Mouse (Mus musculus): ENCODE measurements at regions not wholly inside any gene's neighbourhood (a gene's known extent, or its start where the extent isn't known, plus 50 kb on each side); places are given as distances from the start of the nearest gene placed in this dataset.

- no peak for ATAC-seq (ENCODE audit: insufficient number of reproducible peaks, low FRiP score)
- no peak overlapping the region for H3K9ac ChIP-seq
- 68% methylated on average over 4 of the region's 4 CpGs for WGBS
- H3K9me3 ChIP-seq (replicated peaks), result no peaks in the 10 kb centered on the region
- H3K4me2 ChIP-seq, result no peak overlapping the region
- peaks cover 3% of the 10 kb centered on the region for H3K4me1 ChIP-seq (replicated peaks)
- no peak overlapping the region for H3K4me3 ChIP-seq
- H3K27me3 ChIP-seq (replicated peaks), result no peaks in the 10 kb centered on the region
- no peaks in the 10 kb centered on the region for H3K36me3 ChIP-seq
- no peak overlapping the region for H3K27ac ChIP-seq (ENCODE audit: poor library complexity, severe bottlenecking)
Measured at GRCm38 (mm10) chr3:131799774-131800173, 235.2 kb downstream of the Papss1 start.

- Histone ChIP-seq H3K27ac (ENCODE audit: poor library complexity, severe bottlenecking) (no peak overlapping the region), H3K4me3 (no peak overlapping the region), H3K27me3 (replicated peaks) (no peaks in the 10 kb centered on the region), H3K9ac (no peak overlapping the region), H3K36me3 (no peaks in the 10 kb centered on the region), H3K4me1 (replicated peaks) (peaks cover 3% of the 10 kb centered on the region), H3K4me2 (no peak overlapping the region), H3K9me3 (replicated peaks) (no peaks in the 10 kb centered on the region)
- 79% methylated on average over 3 of the region's 3 CpGs for WGBS
- no peak for ATAC-seq (ENCODE audit: insufficient number of reproducible peaks, low FRiP score)
Measured at GRCm38 (mm10) chr3:131801551-131801950, 237.0 kb downstream of the Papss1 start.

- Histone ChIP-seq H3K9me3 (replicated peaks) (no peaks in the 10 kb centered on the region), H3K36me3 (no peaks in the 10 kb centered on the region), H3K27ac (ENCODE audit: poor library complexity, severe bottlenecking) (no peak overlapping the region), H3K9ac (no peak overlapping the region), H3K4me3 (no peak overlapping the region), H3K4me1 (replicated peaks) (peaks cover 3% of the 10 kb centered on the region), H3K4me2 (no peak overlapping the region), H3K27me3 (replicated peaks) (no peaks in the 10 kb centered on the region)
- no peak for ATAC-seq (ENCODE audit: insufficient number of reproducible peaks, low FRiP score)
- WGBS, result 45% methylated on average over 7 of the region's 7 CpGs
Measured at GRCm38 (mm10) chr3:131802841-131803240, 238.3 kb downstream of the Papss1 start.

- Histone ChIP-seq H3K36me3 (no peaks in the 10 kb centered on the region), H3K4me1 (replicated peaks) (no peaks in the 10 kb centered on the region), H3K4me3 (no peak overlapping the region), H3K9ac (no peak overlapping the region), H3K27ac (ENCODE audit: poor library complexity, severe bottlenecking) (no peak overlapping the region), H3K4me2 (no peak overlapping the region), H3K27me3 (replicated peaks) (no peaks in the 10 kb centered on the region), H3K9me3 (replicated peaks) (no peaks in the 10 kb centered on the region)
- ATAC-seq (ENCODE audit: insufficient number of reproducible peaks, low FRiP score), result no peak
- WGBS, result 76% methylated on average over 8 of the region's 8 CpGs
Measured at GRCm38 (mm10) chr3:131808127-131808526, 243.6 kb downstream of the Papss1 start.

- H3K9ac ChIP-seq, result no peak overlapping the region
- no peak overlapping the region for H3K4me2 ChIP-seq
- H3K4me1 ChIP-seq (replicated peaks), result no peaks in the 10 kb centered on the region
- 0 out of 2 replicates have a peak, but pooled peaks cover 4% of the 10 kb centered on the region for H3K27me3 ChIP-seq (replicated peaks)
- WGBS, result 49% methylated on average over 6 of the region's 6 CpGs
- ATAC-seq (ENCODE audit: insufficient number of reproducible peaks, low FRiP score), result no peak
- H3K4me3 ChIP-seq, result no peak overlapping the region
- H3K27ac ChIP-seq (ENCODE audit: poor library complexity, severe bottlenecking), result no peak overlapping the region
- no peaks in the 10 kb centered on the region for H3K36me3 ChIP-seq
- no peaks in the 10 kb centered on the region for H3K9me3 ChIP-seq (replicated peaks)
Measured at GRCm38 (mm10) chr3:131812968-131813367, 248.4 kb downstream of the Papss1 start.

- Histone ChIP-seq H3K36me3 (no peaks in the 10 kb centered on the region), H3K4me1 (replicated peaks) (no peaks in the 10 kb centered on the region), H3K27me3 (replicated peaks) (0 out of 2 replicates have a peak, but pooled peaks cover 4% of the 10 kb centered on the region), H3K4me2 (no peak overlapping the region), H3K9ac (no peak overlapping the region), H3K27ac (ENCODE audit: poor library complexity, severe bottlenecking) (no peak overlapping the region), H3K9me3 (replicated peaks) (no peaks in the 10 kb centered on the region), H3K4me3 (no peak overlapping the region)
- ATAC-seq (ENCODE audit: insufficient number of reproducible peaks, low FRiP score), result no peak
- WGBS, result 84% methylated on average over 1 of the region's 1 CpGs
Measured at GRCm38 (mm10) chr3:131818806-131819205, 254.2 kb downstream of the Papss1 start.

DNA sequence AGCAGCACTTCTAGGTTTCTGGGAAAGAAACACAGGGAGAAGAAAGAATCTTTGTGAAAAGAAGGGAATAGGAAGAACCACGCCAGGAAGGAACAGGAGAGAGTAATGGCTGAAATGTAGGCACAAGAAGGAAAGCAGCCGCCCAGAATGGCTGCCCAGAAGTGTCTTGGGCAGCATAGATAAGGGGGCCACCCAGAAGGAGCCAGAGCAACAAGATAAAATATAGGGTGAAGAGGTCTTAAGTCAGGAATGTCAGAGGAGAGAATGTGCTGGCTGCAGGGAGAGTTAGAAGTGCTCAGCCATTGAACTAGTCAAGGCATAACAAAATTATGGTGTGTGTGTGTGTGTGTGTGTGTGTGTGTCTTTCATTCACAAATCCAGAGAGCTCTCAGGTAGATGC is 227.7 kb upstream of the Dkk2 start:
- Histone ChIP-seq H3K9ac (no peak overlapping the region), H3K36me3 (no peaks in the 10 kb centered on the region), H3K4me3 (no peak overlapping the region), H3K4me1 (replicated peaks) (no peaks in the 10 kb centered on the region), H3K27me3 (replicated peaks) (no peaks in the 10 kb centered on the region), H3K27ac (ENCODE audit: poor library complexity, severe bottlenecking) (no peak overlapping the region), H3K4me2 (no peak overlapping the region), H3K9me3 (replicated peaks) (no peaks in the 10 kb centered on the region)
- ATAC-seq (ENCODE audit: insufficient number of reproducible peaks, low FRiP score), result no peak
- WGBS, result 44% methylated on average over 2 of the region's 2 CpGs

GRCm38 (mm10) chr3:131859083-131859482 is 226.0 kb upstream of the Dkk2 start:
- H3K4me2 ChIP-seq, result no peak overlapping the region
- H3K36me3 ChIP-seq, result no peaks in the 10 kb centered on the region
- H3K4me3 ChIP-seq, result no peak overlapping the region
- no peaks in the 10 kb centered on the region for H3K4me1 ChIP-seq (replicated peaks)
- H3K9me3 ChIP-seq (replicated peaks), result no peaks in the 10 kb centered on the region
- 70% methylated on average over 12 of the region's 12 CpGs for WGBS
- H3K9ac ChIP-seq, result no peak overlapping the region
- no peak overlapping the region for H3K27ac ChIP-seq (ENCODE audit: poor library complexity, severe bottlenecking)
- no peak for ATAC-seq (ENCODE audit: insufficient number of reproducible peaks, low FRiP score)
- H3K27me3 ChIP-seq (replicated peaks), result no peaks in the 10 kb centered on the region

GRCm38 (mm10) chr3:131865106-131865505 is 220.0 kb upstream of the Dkk2 start:
- Histone ChIP-seq H3K27me3 (replicated peaks) (no peaks in the 10 kb centered on the region), H3K27ac (ENCODE audit: poor library complexity, severe bottlenecking) (no peak overlapping the region), H3K9me3 (replicated peaks) (no peaks in the 10 kb centered on the region), H3K4me1 (replicated peaks) (no peaks in the 10 kb centered on the region), H3K4me2 (no peak overlapping the region), H3K4me3 (no peak overlapping the region), H3K9ac (no peak overlapping the region), H3K36me3 (no peaks in the 10 kb centered on the region)
- WGBS, result 57% methylated on average over 5 of the region's 5 CpGs
- no peak for ATAC-seq (ENCODE audit: insufficient number of reproducible peaks, low FRiP score)

DNA sequence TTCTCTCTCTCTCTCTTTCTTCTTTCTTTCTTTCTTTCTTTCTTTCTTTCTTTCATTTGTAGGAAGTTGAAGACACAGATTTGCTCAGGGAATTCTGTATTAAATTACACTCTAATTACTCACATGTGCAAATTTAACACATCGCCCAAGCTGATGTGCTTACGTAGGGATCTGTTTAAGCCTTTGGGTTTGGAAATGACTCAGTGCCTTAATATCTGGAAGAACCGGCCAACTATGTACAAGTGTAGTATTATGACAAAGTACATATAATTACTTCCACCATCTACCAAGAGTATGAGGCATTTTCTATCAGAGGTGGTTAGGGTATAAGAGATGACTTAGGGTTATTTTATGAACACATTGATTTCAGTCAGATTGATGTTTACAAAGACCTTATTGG is 217.8 kb upstream of the Dkk2 start:
- H3K9me3 ChIP-seq (replicated peaks), result no peaks in the 10 kb centered on the region
- ATAC-seq (ENCODE audit: insufficient number of reproducible peaks, low FRiP score), result no peak
- WGBS, result 92% methylated on average over 3 of the region's 3 CpGs
- no peak overlapping the region for H3K4me3 ChIP-seq
- H3K27me3 ChIP-seq (replicated peaks), result no peaks in the 10 kb centered on the region
- no peak overlapping the region for H3K4me2 ChIP-seq
- no peaks in the 10 kb centered on the region for H3K4me1 ChIP-seq (replicated peaks)
- H3K36me3 ChIP-seq, result no peaks in the 10 kb centered on the region
- H3K9ac ChIP-seq, result no peak overlapping the region
- no peak overlapping the region for H3K27ac ChIP-seq (ENCODE audit: poor library complexity, severe bottlenecking)

GRCm38 (mm10) chr3:131868219-131868964 is 216.7 kb upstream of the Dkk2 start:
- ATAC-seq (ENCODE audit: insufficient number of reproducible peaks, low FRiP score), result no peak
- Histone ChIP-seq H3K27ac (ENCODE audit: poor library complexity, severe bottlenecking) (no peak overlapping the region), H3K4me3 (no peak overlapping the region), H3K36me3 (no peaks in the 10 kb centered on the region), H3K9ac (no peak overlapping the region), H3K9me3 (replicated peaks) (no peaks in the 10 kb centered on the region), H3K4me1 (replicated peaks) (no peaks in the 10 kb centered on the region), H3K4me2 (no peak overlapping the region), H3K27me3 (replicated peaks) (no peaks in the 10 kb centered on the region)
- 70% methylated on average over 11 of the region's 11 CpGs for WGBS

GRCm38 (mm10) chr3:131869306-131869705 is 215.8 kb upstream of the Dkk2 start:
- Histone ChIP-seq H3K9me3 (replicated peaks) (no peaks in the 10 kb centered on the region), H3K4me2 (no peak overlapping the region), H3K4me3 (no peak overlapping the region), H3K36me3 (no peaks in the 10 kb centered on the region), H3K9ac (no peak overlapping the region), H3K27ac (ENCODE audit: poor library complexity, severe bottlenecking) (no peak overlapping the region), H3K27me3 (replicated peaks) (no peaks in the 10 kb centered on the region), H3K4me1 (replicated peaks) (no peaks in the 10 kb centered on the region)
- WGBS, result 65% methylated on average over 4 of the region's 4 CpGs
- no peak for ATAC-seq (ENCODE audit: insufficient number of reproducible peaks, low FRiP score)
